Mouse (Mus musculus) midbrain, embryonic 10.5 days (tissue): Measurements from ENCODE around the gene Thoc6. TPM values are rescaled to one million over a fixed set of nuclear protein-coding genes. Genes with fewer than 3 reads are reported as not detected.

ENCODE experiments used
- DNase-seq: peaks from one replicate; pipeline ENCODE4 v3.0.0-alpha.2; 2017; ENCODE audit warnings: low spot score
- H3K27ac ChIP-seq: fragments of 300-500 bp; sonication (generic); replicated peaks from 2 replicates; pipeline ENCODE4 v1.5.1; 2016; ENCODE audit warnings: mild to moderate bottlenecking
- H3K27me3 ChIP-seq: fragments of 300-500 bp; sonication (generic); 2 replicates; pipeline ENCODE4 v1.6.1; 2016; ENCODE audit warnings: low read depth, mild to moderate bottlenecking; ENCODE audit not compliant: poor library complexity, severe bottlenecking
- H3K36me3 ChIP-seq: fragments of 300-500 bp; sonication (generic); 2 replicates; pipeline ENCODE4 v1.6.1; 2016; ENCODE audit warnings: mild to moderate bottlenecking, moderate library complexity
- H3K4me1 ChIP-seq: fragments of 300-500 bp; sonication (generic); 2 replicates; pipeline ENCODE4 v1.6.1; 2016
- H3K4me3 ChIP-seq: fragments of 300-500 bp; sonication (generic); 2 replicates; pipeline ENCODE4 v1.5.1; 2016; ENCODE audit warnings: mild to moderate bottlenecking, moderate library complexity
- H3K9me3 ChIP-seq: fragments of 300-500 bp; sonication (generic); replicated peaks from 2 replicates; pipeline ENCODE4 v1.6.1; 2016; ENCODE audit warnings: mild to moderate bottlenecking
- WGBS: fragments of 180-500 bp; shearing (Covaris S2); methylation state at CpG from one replicate; pipeline ENCODE4 v1.1.7; 2016; 5-methylcytosine and 5-hydroxymethylcytosine counted together
- polyA plus RNA-seq: library from polyadenylated mRNA; unstranded; fragments of >200 nt; fragmentation: Nextera tagmentation; extraction: Ambion mirVana; gene quantifications from 2 replicates; pipeline ENCODE4 v1.2.1, GENCODE M21; 2016

Gene Thoc6
- polyA plus RNA-seq, 1 experiment from 2014 or later = 77.3 TPM

DNA sequence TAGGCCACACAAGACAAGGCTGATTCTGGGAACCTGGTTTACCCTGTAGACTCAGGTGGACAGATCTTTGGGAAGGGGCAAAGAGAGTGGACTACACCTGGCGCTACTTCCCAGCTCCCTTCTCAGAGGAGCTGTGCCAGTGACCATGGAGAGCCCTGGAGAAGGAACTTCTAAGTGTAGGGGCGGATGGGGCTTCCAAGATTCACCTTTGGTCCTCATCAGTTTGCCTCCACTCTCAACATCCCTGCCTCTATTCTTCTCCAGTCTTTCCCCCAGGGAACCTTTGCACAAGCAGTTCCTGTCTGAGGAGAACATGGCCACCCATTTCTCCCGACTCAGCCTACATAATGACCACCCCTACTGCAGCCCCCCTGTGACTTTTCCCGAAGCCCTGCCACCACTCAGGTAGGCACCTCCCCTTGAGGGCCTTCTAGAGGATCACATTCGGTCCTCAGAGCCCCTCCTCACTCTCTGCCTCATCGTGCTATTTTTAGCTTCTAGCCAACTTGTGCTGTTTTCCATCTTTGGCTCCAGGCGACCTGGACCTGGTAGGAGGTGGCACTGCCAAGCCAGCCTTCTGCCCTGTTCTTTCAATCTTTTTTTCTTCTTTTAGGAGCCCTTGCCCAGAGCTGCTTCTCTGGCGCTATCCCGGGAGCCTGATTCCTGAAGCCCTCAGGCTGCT, 730 bp upstream of the Thoc6 start:
- WGBS = 48% methylated on average over 9 of the region's 9 CpGs
- H3K4me1 ChIP-seq = peaks cover 64% of the 10 kb centered on the region
- no peaks in the 10 kb centered on the region for H3K9me3 ChIP-seq
- H3K36me3 ChIP-seq = peaks cover 15% of the 10 kb centered on the region
- H3K4me3 ChIP-seq = peak overlapping the region; percentile 69
- H3K27ac ChIP-seq = peak overlapping the region; percentile 90
- no peak for DNase-seq
- peaks cover 54% of the 10 kb centered on the region for H3K27me3 ChIP-seq

DNA sequence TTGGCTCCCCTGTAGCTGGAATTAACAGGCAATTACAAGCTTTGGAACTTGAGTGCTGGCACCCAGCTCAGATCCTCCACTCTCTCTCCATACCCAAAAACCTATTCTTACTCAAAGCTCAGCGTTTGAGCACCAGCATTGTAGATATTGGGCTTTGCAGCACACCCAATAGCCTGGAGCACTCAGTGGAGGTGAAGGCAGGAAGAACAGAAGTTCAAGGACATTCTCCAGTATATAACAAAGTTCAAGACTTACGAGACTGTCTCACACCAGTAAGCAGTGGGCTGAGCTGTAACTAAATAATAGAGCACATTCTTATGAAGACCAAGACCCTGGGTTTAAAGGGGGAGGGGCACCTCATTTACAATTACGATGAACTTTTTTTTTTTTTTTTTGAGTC, 921 bp downstream of the Thoc6 start:
- Histone ChIP-seq H3K36me3 (peaks cover 31% of the 10 kb centered on the region), H3K27me3 (peaks cover 37% of the 10 kb centered on the region), H3K9me3 (no peaks in the 10 kb centered on the region), H3K4me3 (peak overlapping the region; percentile 69), H3K4me1 (peaks cover 60% of the 10 kb centered on the region), H3K27ac (no peak overlapping the region)
- 68% methylated on average over 3 of the region's 3 CpGs for WGBS
- DNase-seq = no peak

DNA sequence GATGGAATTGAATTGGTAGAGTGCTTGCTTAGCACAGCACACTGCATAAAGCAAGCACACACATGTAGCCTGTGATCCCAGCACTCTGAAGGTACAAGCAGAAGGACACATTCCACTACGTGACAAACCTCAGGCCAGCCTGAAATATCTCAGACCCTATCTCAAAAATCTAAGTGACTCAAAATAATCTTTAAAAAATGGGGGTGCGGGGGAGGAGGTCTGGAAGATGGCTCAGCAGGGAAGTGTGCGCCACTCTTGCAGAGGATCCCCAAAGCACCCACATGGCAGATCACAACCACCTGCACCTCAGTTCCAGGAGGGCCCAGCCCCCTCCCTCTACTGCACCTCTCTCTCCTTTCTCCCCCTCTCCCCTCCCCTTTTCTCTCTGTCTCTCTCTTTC, 2.2 kb downstream of the Thoc6 start:
- Histone ChIP-seq H3K4me3 (no peak overlapping the region), H3K4me1 (peaks cover 47% of the 10 kb centered on the region), H3K36me3 (peaks cover 44% of the 10 kb centered on the region), H3K27ac (no peak overlapping the region), H3K27me3 (peaks cover 27% of the 10 kb centered on the region), H3K9me3 (no peaks in the 10 kb centered on the region)
- 96% methylated on average over 3 of the region's 3 CpGs for WGBS
- no peak for DNase-seq

DNA sequence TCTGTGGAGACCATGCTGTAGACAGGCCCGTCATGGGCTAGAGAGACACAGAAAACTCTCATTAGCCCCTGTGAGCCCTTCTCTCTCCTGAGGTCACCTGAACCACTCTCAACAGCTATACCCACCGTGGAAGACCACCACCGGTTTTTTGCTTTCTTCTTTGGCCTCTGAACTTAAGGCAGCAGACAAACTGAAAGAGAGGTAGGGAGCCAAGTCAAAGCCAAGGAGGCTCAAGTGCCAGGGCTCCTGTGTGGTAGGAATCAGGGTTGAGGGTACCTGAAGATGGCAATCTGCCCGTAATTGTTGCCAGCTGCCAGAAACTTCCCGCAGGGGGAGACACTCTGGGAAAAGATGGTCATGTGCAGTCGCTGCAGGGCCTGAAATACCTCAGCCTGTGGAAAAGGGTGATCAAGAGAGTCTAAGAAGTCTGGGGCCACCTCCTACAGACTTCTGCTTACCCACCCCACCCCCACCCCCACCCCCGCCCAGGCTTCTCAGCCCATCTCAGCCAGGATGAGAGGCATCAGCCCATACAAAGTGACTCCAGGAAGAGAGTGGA, 3.1 kb downstream of the Thoc6 start:
- 91% methylated on average over 7 of the region's 7 CpGs for WGBS
- H3K9me3 ChIP-seq = no peaks in the 10 kb centered on the region
- H3K4me1 ChIP-seq = peaks cover 38% of the 10 kb centered on the region
- H3K36me3 ChIP-seq = peaks cover 49% of the 10 kb centered on the region
- H3K27me3 ChIP-seq = peaks cover 17% of the 10 kb centered on the region
- no peak overlapping the region for H3K4me3 ChIP-seq
- DNase-seq = no peak
- no peak overlapping the region for H3K27ac ChIP-seq

DNA sequence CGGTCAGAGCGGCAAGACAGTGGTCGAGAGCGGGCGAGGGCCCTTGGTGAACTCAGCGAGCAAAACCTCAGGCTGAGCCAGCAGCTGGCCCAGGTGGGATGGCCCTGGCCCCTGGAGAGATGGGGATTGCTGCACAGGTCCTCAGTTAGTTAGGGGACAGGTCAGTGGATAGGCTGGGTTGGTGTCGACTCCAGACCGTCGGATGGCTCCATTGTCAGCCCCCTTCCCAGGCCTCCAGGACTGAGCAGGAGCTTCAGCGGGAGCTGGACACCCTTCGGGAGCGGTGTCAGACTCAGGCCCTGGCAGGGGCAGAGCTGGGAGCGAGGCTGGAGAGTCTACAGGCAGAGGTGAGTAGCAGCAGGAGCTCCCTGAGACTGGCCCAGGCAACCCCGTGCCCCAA, 8.2 kb downstream of the Thoc6 start:
- Histone ChIP-seq H3K36me3 (peaks cover 46% of the 10 kb centered on the region), H3K4me1 (peaks cover 8% of the 10 kb centered on the region), H3K9me3 (no peaks in the 10 kb centered on the region), H3K4me3 (no peak overlapping the region), H3K27me3 (peaks cover 29% of the 10 kb centered on the region), H3K27ac (no peak overlapping the region)
- no peak for DNase-seq
- 78% methylated on average over 14 of the region's 14 CpGs for WGBS

DNA sequence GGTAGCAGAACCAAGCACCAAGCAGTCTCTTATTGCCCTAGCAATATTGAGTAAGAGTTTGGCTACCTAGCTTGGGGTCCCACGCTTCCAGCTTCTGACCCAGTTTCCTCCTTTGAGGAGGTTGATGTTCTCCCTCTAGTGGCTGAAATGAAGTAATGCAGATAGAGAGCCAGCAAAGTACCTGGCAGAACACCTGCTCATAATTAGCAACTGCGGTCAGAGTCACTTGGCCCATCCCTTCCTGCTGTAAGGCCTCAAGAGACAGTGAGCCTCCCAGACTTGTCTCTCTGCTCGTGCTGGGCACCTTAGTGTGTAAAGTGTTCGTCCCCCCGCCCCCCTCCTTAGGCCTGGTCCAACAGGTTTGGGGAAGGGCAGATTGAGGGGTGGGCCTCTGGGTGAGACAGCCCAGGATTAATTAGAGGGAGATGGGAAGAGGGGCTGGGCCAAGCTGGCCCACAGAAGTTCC, 9.1 kb downstream of the Thoc6 start:
- Histone ChIP-seq H3K27ac (no peak overlapping the region), H3K4me1 (peaks cover 8% of the 10 kb centered on the region), H3K27me3 (peaks cover 38% of the 10 kb centered on the region), H3K36me3 (peaks cover 36% of the 10 kb centered on the region), H3K9me3 (no peaks in the 10 kb centered on the region), H3K4me3 (no peak overlapping the region)
- 8% methylated on average over 5 of the region's 5 CpGs for WGBS
- DNase-seq = no peak

DNA sequence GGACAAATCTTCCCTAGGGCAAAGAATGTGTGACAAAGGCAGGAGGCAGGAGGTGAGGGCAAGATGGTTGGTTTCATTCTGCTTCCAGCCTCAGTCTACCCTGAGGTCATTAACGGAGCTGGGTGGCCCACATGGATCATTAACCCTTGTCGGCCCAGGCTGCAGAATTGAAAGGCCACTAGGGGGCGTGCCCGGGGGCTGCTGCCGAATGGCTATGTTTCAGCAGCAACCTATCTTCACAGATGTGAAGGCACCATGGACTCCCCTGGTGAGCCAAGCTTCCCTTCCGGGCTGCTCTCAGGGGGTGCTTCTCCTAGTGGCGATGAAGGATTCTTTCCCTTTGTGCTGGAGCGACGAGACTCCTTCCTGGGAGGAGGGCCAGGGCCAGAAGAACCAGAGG, 12.2 kb downstream of the Thoc6 start:
- Histone ChIP-seq H3K27me3 (peaks cover 45% of the 10 kb centered on the region), H3K36me3 (peaks cover 6% of the 10 kb centered on the region), H3K9me3 (no peaks in the 10 kb centered on the region), H3K4me3 (no peak overlapping the region), H3K27ac (no peak overlapping the region), H3K4me1 (peaks cover 8% of the 10 kb centered on the region)
- peak; percentile 48 for DNase-seq
- WGBS = under 1% methylated on average over 9 of the region's 9 CpGs

DNA sequence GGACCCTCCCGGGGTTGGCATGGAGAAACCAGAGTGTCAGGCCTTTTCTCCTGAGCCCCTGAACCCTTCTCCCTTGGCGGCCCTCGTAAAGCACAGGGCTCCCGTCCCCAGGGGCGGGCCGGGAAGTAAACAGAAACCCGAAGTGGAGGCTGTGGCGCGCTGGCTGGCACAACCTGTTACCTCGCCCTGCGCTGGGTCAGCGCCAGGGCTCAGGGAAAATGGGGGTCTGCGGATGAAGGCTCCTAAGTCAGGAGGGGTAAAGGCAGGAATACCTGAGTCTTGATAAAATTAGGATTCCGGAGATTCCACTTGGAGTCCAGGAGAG, 12.8 kb downstream of the Thoc6 start:
- H3K4me3 ChIP-seq = no peak overlapping the region
- no peak overlapping the region for H3K27ac ChIP-seq
- peaks cover 45% of the 10 kb centered on the region for H3K27me3 ChIP-seq

DNA sequence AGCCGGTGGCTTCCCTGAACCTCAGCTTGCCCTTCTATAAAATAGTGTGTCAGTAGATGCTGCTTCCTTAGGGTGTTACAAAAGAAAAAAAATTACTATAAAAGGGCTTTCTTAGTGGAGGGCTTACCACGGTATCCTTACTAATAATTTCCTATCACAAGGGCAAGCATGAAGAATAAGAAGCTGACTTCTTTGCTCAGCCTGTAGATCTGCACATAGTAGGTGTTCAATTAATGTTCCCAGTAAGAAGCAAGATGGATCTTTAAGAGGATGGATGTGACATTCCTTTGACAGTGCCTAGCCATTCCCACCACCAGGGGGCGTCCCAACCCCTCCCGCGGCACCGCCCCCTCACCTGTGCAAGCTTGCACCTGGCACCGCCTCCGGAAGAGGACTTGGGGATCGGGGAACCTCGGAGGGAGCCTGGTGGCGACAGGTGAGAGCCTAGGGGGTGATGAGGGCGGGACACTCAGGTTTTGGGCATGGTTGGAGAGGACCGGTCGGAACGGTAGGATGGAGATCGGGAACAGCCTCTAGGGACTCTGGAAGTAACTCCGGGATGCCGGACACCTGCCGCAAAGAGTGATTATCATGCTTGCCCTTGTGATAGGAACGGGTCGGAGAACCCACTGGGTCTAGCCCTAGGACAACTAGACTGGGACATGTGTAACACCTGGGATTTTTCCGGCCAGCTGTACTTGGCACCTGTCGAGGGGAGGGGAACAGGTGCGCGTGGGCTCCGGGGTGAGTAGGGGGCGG, 13.4 kb downstream of the Thoc6 start, which contains the start of gene Bicdl2:
Bicdl2 (plus strand) TSS at position 390 of the 759 bp plus-strand sequence.
- no peak for DNase-seq

More for the DNA sequence above, 12.8 kb downstream of the Thoc6 start:
- DNase-seq = no peak
- WGBS = 6% methylated on average over 14 of the region's 14 CpGs
- no peaks in the 10 kb centered on the region for H3K9me3 ChIP-seq
- no peaks in the 10 kb centered on the region for H3K36me3 ChIP-seq
- peaks cover 8% of the 10 kb centered on the region for H3K4me1 ChIP-seq

DNA sequence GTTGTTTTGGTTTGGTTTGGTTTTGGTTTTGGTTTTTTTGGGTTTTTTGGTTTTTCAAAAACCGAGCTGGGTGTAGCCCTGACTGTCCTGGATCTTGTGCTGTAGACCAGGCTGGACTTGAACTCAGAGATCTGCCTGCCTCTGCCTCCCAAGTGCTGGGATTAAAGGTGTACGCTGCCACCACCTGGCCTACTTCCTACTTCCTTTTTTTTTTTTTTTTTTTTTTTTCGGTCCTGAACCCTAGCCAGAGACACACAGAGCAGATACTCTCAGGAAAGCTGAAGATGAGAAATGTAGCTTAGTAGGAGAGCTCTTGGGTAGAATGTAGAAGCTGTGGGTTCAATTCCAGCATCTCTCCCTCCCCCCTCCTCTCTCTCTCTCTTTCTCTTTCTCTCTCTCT, 15.2 kb downstream of the Thoc6 start:
- 80% methylated on average over 3 of the region's 3 CpGs for WGBS
- Histone ChIP-seq H3K9me3 (no peaks in the 10 kb centered on the region), H3K4me3 (no peak overlapping the region), H3K27me3 (peaks cover 45% of the 10 kb centered on the region), H3K4me1 (peaks cover 5% of the 10 kb centered on the region), H3K36me3 (no peaks in the 10 kb centered on the region), H3K27ac (no peak overlapping the region)
- DNase-seq = no peak

More for the DNA sequence above, 13.4 kb downstream of the Thoc6 start, which contains the start of gene Bicdl2:
- Histone ChIP-seq H3K9me3 (no peaks in the 10 kb centered on the region), H3K36me3 (no peaks in the 10 kb centered on the region), H3K27ac (no peak within 1 kb of the TSS), H3K4me1 (peaks cover 8% of the 10 kb centered on the region), H3K4me3 (no peak within 1 kb of the TSS), H3K27me3 (peaks cover 45% of the 10 kb centered on the region)
- WGBS = 6% methylated on average over 27 of the region's 27 CpGs

DNA sequence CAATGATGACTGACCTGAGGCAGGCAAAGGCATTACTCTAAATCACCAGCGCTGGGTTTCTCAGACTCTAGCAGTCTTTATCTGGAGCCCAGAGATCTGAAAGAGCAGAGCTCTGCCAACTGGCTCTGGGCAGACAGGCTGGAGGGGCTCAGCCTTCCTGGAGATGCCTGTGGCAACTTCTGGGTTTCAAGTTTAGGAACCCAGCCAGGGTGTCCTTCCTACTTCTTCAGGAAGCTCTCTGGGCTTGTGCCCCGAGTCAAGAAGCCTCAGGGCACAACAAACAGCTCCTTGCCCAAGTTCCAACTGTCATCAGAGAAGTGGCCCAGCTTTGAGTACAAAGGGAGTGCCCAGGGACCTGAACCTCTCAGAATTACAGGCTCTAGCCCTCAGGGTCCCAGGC, 19.3 kb downstream of the Thoc6 start:
- H3K36me3 ChIP-seq = no peaks in the 10 kb centered on the region
- WGBS = 70% methylated on average over 2 of the region's 2 CpGs
- H3K4me1 ChIP-seq = no peaks in the 10 kb centered on the region
- H3K27me3 ChIP-seq = peaks cover 5% of the 10 kb centered on the region
- H3K27ac ChIP-seq = no peak overlapping the region
- no peak overlapping the region for H3K4me3 ChIP-seq
- H3K9me3 ChIP-seq = no peaks in the 10 kb centered on the region
- DNase-seq = no peak

DNA sequence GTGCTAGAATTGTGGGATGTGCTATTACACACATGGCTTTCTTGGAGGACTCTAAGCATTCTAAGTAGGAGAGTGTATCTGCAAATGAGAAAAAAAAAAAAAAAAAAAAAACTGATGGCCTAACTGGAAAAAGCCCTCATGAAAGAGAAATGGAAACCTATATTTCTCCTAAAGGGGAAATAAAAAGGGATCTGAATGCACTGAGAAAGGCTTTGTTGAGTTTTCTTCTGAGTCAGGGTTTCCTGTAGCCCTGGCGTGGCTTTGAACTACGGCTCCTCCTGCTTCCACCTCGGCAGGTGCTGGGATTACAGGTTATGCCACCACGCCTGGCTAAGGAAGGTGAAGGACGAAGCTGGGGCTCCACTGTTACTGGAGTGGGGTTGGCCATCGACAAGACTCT, 19.7 kb downstream of the Thoc6 start:
- no peak overlapping the region for H3K4me3 ChIP-seq
- WGBS = 64% methylated on average over 6 of the region's 6 CpGs

DNA sequence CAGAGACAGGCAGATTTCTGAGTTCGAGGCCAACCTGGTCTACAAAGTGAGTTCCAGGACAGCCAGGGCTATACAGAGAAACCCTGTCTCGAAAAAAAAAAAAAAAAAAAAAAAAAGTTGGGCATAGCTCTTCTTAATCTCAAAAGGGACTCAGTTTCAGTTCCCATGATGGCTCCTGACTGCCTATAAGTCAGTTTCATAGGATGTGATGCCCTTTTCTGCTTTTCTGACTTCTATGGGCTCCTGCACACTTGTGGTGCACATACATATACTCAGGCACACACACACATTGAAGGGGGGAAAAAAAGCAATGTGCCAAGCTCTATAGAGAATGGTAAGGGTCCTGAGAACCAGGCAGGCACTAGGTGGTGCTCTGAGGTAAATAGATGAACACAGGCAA, 20.4 kb downstream of the Thoc6 start:
- WGBS = 67% methylated on average over 2 of the region's 2 CpGs
- Histone ChIP-seq H3K4me3 (no peak overlapping the region), H3K9me3 (no peaks in the 10 kb centered on the region), H3K27me3 (no peaks in the 10 kb centered on the region), H3K36me3 (no peaks in the 10 kb centered on the region), H3K27ac (no peak overlapping the region), H3K4me1 (no peaks in the 10 kb centered on the region)
- DNase-seq = no peak

More for the DNA sequence above, 19.7 kb downstream of the Thoc6 start:
- no peak for DNase-seq
- H3K4me1 ChIP-seq = no peaks in the 10 kb centered on the region
- H3K27ac ChIP-seq = no peak overlapping the region
- H3K27me3 ChIP-seq = peaks cover under 1% of the 10 kb centered on the region
- H3K9me3 ChIP-seq = no peaks in the 10 kb centered on the region
- H3K36me3 ChIP-seq = no peaks in the 10 kb centered on the region
